Mouse (Mus musculus) small intestine, adult 2 months (tissue): ENCODE measurements around the gene Ccdc155. TPM values are rescaled to one million over a fixed set of nuclear protein-coding genes. Genes with fewer than 3 reads are reported as not detected.

Source experiments
- H3K27ac ChIP-seq: fragments of 200-500 bp; 2 replicates; pipeline ENCODE4 v1.5.1; 2012; ENCODE audit warnings: low read depth, low read length, control low read depth, inconsistent platforms; ENCODE audit not compliant: insufficient read depth
- H3K27me3 ChIP-seq: fragments of 200-500 bp; 2 replicates; pipeline ENCODE4 v1.6.1; 2012; ENCODE audit warnings: mild to moderate bottlenecking, moderate library complexity, low read length, inconsistent platforms; ENCODE audit not compliant: control insufficient read depth, insufficient read depth
- H3K36me3 ChIP-seq: fragments of 200-500 bp; 2 replicates; pipeline ENCODE4 v1.6.1; 2012; ENCODE audit warnings: mild to moderate bottlenecking, low read length, control low read depth, inconsistent platforms; ENCODE audit not compliant: control insufficient read depth, insufficient read depth
- H3K4me1 ChIP-seq: fragments of 200-500 bp; 2 replicates; pipeline ENCODE4 v1.6.1; 2012; ENCODE audit warnings: low read length, inconsistent platforms, mixed read lengths; ENCODE audit not compliant: control insufficient read depth, insufficient read depth, insufficient read length
- H3K4me3 ChIP-seq: fragments of 200-500 bp; 2 replicates; pipeline ENCODE4 v1.5.1; 2012; ENCODE audit warnings: low read depth, mild to moderate bottlenecking, control low read depth, inconsistent platforms, low read length, moderate library complexity
- CTCF ChIP-seq: fragments of 200-500 bp; IDR thresholded peaks from 2 replicates; pipeline ENCODE4 v1.5.1; 2012; ENCODE audit warnings: low read depth, mild to moderate bottlenecking, control low read depth, inconsistent platforms, low read length, moderate library complexity, mixed read lengths; ENCODE audit not compliant: insufficient replicate concordance, insufficient read length; ENCODE audit errors: extremely low read depth
- POLR2A ChIP-seq: fragments of 200-500 bp; IDR thresholded peaks from 2 replicates; pipeline ENCODE4 v1.6.1; 2012; ENCODE audit warnings: low read depth, mild to moderate bottlenecking, control low read depth, inconsistent platforms, low read length, moderate library complexity
- WGBS: fragments of 180-500 bp; shearing (Covaris S2); methylation state at CpG from one replicate; pipeline ENCODE4 v1.1.7; 2018; 5-methylcytosine and 5-hydroxymethylcytosine counted together
- polyA plus RNA-seq: library from polyadenylated mRNA; depleted of rRNA; stranded (reverse); fragments of >200 nt; gene quantifications from 2 replicates; pipeline ENCODE4 v1.2.3, GENCODE M21; 2012

Ccdc155 gene
- polyA plus RNA-seq, 1 experiment: not detected

DNA sequence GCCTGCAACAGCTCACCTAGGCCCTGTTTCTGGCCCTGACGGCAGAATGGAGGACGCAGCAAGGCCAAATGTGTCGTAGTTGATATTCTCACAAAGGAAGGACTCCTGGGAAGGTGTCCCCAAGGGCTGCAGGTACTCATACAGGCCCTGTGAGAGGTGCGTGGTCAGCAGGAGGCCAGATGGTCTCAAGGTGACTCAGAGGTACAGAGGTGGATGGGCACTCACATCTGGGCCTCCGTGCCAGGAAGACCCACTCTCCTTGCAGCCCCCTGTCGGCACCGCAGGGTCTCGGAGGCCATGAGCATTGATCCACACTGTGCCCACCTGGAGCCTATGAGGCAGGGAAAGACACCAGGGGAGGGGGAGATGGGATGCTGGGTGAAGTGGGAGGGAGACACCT, 59.2 kb downstream of the Ccdc155 start:
- Histone ChIP-seq H3K36me3 (peaks cover 61% of the 10 kb centered on the region), H3K27me3 (no peaks in the 10 kb centered on the region), H3K27ac (no peak overlapping the region), H3K4me1 (no peaks in the 10 kb centered on the region), H3K4me3 (no peak overlapping the region)
- no peak for TF ChIP-seq CTCF
- TF ChIP-seq POLR2A: no peak
- WGBS: 97% methylated on average over 8 of the region's 8 CpGs

DNA sequence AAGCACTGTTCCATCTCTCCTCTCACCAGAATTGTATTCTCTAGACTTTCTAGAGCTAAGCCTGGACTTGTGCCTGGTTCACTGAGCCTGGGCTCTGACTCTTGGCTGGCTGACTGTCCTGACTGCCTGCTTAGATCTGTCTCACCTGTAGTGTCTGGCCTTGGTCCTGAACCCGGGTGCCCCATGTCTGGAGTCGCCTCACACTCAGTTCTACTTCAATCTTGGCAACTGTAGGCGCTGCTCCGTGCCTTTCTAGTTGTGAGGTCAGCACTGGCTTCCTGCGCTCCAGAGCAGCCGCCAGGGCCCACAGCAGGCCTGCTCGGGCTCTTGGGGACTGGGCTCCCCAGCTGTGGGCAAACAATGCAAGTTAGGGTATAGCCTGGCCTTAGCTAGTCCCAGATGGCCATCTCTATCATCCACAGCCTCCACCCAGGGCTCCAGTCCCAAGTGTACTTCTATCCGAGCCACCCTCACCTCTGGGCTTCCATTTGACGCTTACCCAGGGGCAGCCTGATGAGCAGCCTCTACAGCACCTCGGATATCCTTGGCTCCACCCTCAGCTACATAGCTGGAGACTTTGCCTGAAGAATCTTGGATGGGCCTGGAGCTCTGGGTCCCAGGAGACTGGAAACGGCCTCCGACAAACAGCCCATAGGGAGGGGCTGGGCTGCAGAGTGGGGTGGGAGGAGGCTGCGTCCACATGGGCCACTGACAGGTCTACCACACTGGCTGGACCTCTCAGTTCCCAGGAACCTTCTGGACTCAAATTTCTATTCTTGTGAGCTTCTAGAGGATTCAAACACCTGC, 60.1 kb downstream of the Ccdc155 start:
- Histone ChIP-seq H3K36me3 (peaks cover 61% of the 10 kb centered on the region), H3K27ac (no peak overlapping the region), H3K27me3 (no peaks in the 10 kb centered on the region), H3K4me3 (no peak overlapping the region), H3K4me1 (no peaks in the 10 kb centered on the region)
- TF ChIP-seq CTCF (no peak), POLR2A (no peak)
- WGBS: 88% methylated on average over 13 of the region's 13 CpGs

DNA sequence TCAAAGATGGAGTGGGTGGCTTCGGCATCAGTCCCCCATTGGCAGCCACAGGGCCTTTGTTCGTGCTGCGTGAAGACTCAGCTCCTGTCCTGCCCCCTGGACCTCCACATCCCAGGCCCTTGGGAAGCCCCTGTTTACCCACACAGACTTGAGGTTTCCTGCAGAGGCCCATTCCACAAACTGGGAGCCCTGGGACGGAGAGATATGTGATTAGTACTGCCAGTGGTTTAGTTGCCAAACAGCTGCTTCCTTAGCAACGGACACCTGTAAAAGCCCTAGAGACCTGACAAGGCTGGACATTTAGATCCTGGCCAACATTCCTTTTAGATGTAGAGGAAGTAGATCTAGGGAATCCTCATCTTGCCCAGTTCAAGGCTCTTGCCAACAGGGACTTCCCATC, 62.8 kb downstream of the Ccdc155 start:
- H3K36me3 ChIP-seq: peaks cover 49% of the 10 kb centered on the region
- no peaks in the 10 kb centered on the region for H3K27me3 ChIP-seq
- TF ChIP-seq POLR2A (no peak), CTCF (no peak)
- no peak overlapping the region for H3K4me3 ChIP-seq
- WGBS: 90% methylated on average over 5 of the region's 5 CpGs
- no peaks in the 10 kb centered on the region for H3K4me1 ChIP-seq
- H3K27ac ChIP-seq: no peak overlapping the region

DNA sequence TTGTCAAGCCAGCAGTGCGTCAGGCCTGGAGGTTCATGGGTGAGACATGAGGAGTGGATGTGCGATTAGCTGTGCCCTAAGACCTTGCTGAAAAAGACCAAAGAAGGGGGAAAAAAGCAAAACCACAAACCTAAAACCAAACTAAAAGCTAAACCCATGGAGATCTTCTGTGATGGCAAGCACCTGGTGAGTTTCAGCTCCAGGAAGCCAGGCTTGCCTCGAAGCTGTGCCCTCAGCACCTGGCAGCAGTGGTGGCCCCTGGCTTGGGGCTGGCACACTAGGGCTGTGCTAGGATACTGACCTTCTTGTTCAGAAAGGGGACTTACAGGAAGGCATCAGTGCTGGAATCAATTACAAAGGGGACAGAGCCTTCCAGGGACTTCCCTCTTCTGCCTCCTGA, 63.4 kb downstream of the Ccdc155 start:
- Histone ChIP-seq H3K27ac (no peak overlapping the region), H3K36me3 (peaks cover 43% of the 10 kb centered on the region), H3K27me3 (no peaks in the 10 kb centered on the region), H3K4me1 (no peaks in the 10 kb centered on the region), H3K4me3 (no peak overlapping the region)
- WGBS: 87% methylated on average over 3 of the region's 3 CpGs
- TF ChIP-seq POLR2A (no peak), CTCF (no peak)

DNA sequence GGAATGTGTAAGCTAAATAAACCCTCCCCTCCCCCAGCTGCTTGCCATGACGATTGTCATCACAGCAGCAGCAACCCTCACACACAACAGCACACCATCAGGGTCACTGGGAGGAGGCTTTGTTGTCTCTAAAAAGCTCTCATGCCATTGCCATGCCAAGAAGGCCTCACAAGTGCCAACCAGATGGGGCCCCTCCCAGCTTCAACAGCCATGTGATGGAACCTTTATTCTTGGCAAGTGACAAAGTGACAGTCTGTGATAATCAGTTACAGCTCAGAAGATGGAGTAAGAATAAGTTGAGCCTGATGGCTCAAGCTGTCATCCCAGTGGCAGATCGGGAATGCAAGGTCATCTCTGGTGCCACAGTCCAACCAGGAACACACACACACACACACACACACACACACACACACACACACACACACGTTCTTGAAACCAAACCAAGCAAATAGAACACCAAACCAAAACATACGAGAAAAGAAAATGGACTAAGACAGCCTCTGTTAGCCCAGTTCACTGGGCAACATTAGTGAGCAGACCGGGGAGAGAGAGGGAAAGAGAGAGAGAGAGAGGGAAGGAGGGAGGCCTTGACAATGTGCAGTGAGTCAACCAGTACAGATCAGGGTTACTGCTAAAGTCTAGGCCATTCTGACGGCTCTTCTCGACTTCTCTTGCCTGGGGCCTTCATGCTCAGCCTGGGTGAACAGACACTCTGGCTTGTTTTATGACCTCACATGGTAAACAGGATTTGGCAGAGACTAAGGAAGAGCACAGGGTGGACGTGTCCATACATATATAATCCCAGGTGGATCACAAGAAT, 64.6 kb downstream of the Ccdc155 start:
- TF ChIP-seq POLR2A (no peak), CTCF (no peak)
- Histone ChIP-seq H3K27ac (no peak overlapping the region), H3K4me1 (0 out of 2 replicates have a peak, but pooled peaks cover 4% of the 10 kb centered on the region), H3K27me3 (no peaks in the 10 kb centered on the region), H3K4me3 (no peak overlapping the region), H3K36me3 (peaks cover 31% of the 10 kb centered on the region)
- WGBS: 69% methylated on average over 8 of the region's 8 CpGs

DNA sequence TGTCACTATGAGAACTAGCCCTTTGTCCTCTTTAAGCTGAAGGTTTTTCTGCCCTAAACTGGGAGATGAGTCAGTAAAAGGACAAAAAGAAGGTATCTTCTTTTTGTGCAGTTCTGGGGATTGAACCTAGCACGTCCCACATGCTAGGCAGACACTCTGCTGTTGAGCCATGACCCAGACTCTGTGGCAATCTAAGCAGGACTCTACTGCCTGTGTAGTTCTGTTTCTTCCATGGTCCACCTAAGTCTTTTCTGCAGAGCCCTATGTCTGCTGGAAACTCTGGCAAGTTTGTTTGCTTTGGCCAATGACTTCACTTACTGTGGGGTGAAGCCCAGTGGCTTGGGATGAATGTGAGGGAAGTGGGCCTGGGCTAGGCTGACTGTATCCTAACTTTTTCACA, 66.3 kb downstream of the Ccdc155 start:
- 93% methylated on average over 1 of the region's 1 CpGs for WGBS
- TF ChIP-seq CTCF (no peak), POLR2A (no peak)
- Histone ChIP-seq H3K27me3 (no peaks in the 10 kb centered on the region), H3K27ac (no peak overlapping the region), H3K4me3 (no peak overlapping the region), H3K4me1 (0 out of 2 replicates have a peak, but pooled peaks cover 4% of the 10 kb centered on the region), H3K36me3 (peaks cover 16% of the 10 kb centered on the region)

DNA sequence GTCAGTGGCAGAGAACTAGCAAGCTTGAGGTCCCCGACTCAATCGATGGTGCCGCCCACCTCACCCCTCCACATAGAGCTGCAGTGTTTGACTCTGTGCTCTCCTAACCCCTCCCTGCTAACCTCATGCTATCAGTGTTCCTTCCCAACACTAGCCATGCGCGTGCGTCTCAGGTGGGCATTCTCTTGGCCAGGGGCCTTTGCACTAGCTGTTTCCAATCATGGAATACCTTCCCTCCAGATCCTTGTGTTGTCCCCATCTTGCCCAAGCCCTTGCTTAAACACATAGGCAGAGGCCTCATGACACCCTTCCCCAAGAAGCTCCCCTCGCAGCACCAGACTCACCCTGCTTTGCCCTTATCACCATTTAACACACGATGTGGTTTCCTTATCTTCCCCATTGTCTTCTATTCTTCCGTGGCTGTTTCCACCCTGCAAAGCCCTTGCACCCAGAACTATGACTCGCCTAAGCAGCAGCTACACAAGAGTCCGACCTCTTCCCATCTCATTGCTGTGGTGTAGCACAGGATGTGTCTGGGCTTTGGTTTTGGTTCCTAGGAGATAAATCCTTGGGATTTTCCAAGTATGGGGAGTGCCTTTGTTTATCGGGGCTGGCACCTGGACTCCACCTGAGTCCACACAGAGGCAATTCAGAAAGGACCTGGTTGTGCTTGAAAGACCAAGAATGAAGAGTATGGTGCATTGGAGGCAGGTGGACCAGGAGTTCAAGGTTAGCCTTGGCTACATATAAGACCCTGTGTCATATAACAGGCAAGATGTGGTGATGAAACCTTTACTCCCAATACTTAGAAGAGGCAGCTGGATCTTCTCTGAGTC, 67.3 kb downstream of the Ccdc155 start:
- H3K4me3 ChIP-seq: no peak overlapping the region
- 0 out of 2 replicates have a peak, but pooled peaks cover 4% of the 10 kb centered on the region for H3K4me1 ChIP-seq
- no peaks in the 10 kb centered on the region for H3K27me3 ChIP-seq
- TF ChIP-seq CTCF (no peak), POLR2A (no peak)
- WGBS: 51% methylated on average over 12 of the region's 12 CpGs
- 0 out of 2 replicates have a peak, but pooled peaks cover 8% of the 10 kb centered on the region for H3K36me3 ChIP-seq
- no peak overlapping the region for H3K27ac ChIP-seq
